Mouse (Mus musculus) heart, adult 8-10 months (tissue): ENCODE results near the gene Sdf4. TPM values are rescaled to one million over a fixed set of nuclear protein-coding genes. Genes with fewer than 3 reads are reported as not detected.

Experiments
- DNase-seq: peaks from one replicate; pipeline ENCODE4 v3.0.0; 2022; ENCODE audit warnings: low spot score
- total RNA-seq, 4 experiments: library from RNA; stranded (reverse); gene quantifications; 2 replicates each; pipeline ENCODE4 v1.2.4; 2022

The Sdf4 gene
- total RNA-seq = 100 to 1,000 TPM in 1 of 4 experiments, 10 to 100 TPM in 3; 72.8 to 103 (median 87.1) TPM

- peak; percentile 57 for DNase-seq
Measured at GRCm38 (mm10) chr4:155992241-155992905, at the start of gene Sdf4, which contains the start of gene B3galt6. TSS of gene Sdf4 (plus strand) at chr4:155992872. TSS of gene B3galt6 (minus strand) at chr4:155992649.

GRCm38 (mm10) chr4:155943049-155943452 lies 49.6 kb upstream of the Sdf4 start:
- peak; percentile 42 for DNase-seq

DNA sequence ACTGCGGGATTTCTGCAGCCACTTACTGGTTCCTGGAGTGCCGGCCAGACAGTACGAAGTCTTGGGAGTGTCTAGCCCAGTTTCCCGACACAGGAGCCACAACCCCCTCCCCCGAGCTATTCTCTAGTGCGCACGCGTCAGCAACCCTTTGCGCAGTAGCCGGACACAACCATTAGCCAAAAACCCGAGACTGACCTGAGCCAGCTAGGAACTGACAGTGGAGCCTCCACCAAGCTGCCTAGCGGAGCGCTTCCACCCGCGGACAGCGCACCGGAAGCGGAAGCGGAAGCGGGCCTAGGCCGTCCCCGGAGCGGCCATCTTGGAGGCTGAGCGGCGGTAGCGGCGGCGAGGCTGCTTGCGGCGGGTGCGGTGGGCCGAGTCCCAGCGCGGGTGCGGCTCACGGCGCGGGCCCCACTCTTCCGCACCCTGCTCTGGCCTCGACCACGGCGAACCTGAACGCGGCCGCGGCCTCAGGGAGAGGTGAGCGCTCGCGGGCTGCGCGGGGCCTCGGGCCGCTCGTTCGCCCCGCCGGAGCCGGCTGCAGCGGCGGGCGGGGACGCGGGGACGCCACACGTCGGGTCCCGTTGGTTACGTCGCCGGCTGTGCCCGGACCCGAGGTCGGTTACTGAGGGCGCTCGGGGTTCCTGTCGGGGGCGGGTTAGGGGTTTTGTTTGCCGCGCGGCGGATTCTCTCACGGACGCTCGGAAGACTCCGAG lies 49.0 kb upstream of the Sdf4 start, which contains the start of gene Ube2j2:
Gene Ube2j2 (plus strand): TSS at position 298 of the 716 bp plus-strand sequence.
- peak; percentile 98 for DNase-seq

GRCm38 (mm10) chr4:155944271-155944670 lies 48.4 kb upstream of the Sdf4 start:
- DNase-seq = no peak

DNA sequence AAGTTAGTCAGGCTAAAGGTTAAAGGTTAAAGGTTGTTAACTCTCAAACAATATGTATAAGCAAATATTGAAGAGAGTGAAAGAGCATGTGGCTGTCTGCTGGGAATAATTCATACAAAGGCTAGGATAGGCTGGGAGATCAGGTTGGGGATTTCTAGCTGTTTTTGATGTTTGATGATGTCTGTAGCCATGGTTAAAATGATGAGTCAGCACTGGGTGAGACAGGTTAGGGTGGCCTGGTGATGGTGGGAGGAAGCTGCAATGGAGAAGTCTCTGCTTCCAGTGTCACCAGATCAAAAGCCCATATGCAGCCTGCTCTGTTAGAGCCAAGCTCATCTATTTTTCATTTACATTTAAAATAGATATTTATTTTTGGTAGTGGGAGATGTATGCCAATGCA lies 45.6 kb upstream of the Sdf4 start:
- DNase-seq = no peak

- no peak for DNase-seq
Measured at GRCm38 (mm10) chr4:155955491-155955890, 37.2 kb upstream of the Sdf4 start.

GRCm38 (mm10) chr4:155959275-155959674 lies 33.4 kb upstream of the Sdf4 start:
- peak; percentile 65 for DNase-seq

DNA sequence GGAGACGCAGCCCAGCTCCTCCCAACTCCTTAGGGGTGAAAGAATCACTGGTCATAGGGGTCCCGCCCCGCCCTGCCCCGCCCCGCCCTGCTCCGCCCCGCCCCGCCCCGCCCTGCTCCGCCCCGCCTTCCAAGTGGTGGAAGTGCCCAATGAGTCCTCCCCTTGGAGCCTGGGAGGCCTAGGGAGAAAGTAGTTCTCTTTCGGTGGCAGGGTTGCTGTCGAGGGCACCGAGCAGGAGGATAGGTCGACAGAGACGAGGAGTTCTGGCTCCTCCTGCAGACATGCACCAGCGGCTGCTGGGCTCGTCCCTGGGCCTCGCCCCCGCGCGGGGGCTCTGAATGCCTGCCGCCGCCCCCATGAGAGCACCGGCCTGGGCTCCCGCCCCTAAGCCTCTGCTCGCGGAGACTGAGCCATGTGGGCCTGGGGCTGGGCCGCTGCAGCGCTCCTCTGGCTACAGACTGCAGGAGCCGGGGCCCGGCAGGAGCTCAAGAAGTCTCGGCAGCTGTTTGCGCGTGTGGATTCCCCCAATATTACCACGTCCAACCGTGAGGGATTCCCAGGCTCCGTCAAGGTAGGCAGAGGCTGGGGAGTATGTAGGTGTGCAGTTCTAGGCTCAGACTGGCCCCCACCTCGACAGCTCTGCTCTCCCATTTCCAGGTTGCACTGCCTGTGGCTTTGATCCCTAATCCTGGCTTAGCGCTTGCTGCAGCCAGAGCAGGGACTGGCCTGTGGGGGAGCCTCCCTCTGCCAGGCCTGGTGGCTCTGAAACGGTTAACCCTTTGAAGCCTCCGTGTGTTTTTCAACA lies 30.3 kb upstream of the Sdf4 start, which contains the start of gene C1qtnf12:
Gene C1qtnf12 (plus strand): TSS at position 152 of the 805 bp plus-strand sequence.
- DNase-seq = peak; percentile 12

GRCm38 (mm10) chr4:155963106-155963505 lies 29.6 kb upstream of the Sdf4 start:
- DNase-seq = no peak

GRCm38 (mm10) chr4:155964396-155964795 lies 28.3 kb upstream of the Sdf4 start:
- no peak for DNase-seq

- DNase-seq = no peak
Measured at GRCm38 (mm10) chr4:155969043-155969653, 23.5 kb upstream of the Sdf4 start.

- DNase-seq = no peak
Measured at GRCm38 (mm10) chr4:155970286-155970685, 22.4 kb upstream of the Sdf4 start.

DNA sequence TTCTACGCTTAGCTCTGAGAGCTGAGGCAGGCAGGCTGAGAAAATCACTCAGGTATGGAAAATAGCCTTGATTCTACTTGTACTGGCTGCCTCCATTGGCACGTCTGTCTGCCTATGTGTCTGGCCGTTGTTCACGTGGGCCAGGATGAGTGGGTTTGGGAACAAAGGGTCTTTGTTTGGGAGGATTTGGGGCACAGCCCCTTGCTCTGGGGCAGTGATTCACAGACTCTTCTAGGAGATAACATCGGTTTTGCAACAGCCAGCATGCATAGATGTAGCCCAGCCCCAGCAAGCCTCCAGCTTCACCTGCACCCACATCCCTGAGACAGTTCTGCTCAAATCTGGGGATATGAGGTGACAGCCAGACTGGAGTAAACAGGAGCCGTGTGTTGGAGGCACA lies 20.0 kb upstream of the Sdf4 start:
- no peak for DNase-seq

DNA sequence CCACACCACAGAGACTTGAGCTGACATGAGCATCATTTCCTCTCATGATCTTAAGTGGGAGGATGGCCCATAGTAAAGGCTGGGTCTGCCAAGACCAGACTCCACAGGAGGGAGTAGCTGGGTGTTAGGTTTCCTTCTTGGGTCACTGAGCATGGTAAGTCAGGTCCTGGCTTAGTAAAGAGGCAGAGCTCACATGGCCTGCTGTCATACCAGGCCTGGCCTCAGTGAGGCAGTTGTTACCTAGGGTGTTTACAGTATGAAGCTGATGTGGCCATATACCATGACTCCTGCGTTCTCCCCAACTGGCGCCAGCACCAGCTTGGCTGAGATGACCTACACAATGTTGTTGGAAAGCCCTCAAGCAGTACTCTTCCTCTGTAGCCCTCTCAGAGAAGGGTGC lies 19.4 kb upstream of the Sdf4 start:
- DNase-seq = no peak

- no peak for DNase-seq
Measured at GRCm38 (mm10) chr4:155981436-155982082, 11.1 kb upstream of the Sdf4 start.

DNA sequence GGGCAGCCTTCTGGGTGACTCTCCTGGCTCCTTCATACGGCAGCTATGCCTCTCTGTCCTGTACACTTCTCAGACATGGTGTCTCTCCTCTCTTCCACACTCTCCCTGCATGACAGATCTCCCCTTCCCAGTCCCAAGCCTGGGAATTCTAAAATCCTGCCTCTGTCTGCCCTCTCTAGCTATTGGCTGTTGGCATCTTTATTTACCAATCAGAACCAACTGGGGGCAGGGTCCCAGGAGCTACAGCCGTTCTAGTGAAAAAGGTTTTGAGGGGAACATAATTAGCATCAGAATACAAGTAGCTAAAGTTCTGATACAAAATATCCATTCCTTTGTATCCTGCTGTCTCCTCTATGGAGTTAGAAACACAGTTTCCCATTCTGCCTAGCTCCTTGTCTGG lies 8.9 kb upstream of the Sdf4 start:
- no peak for DNase-seq

GRCm38 (mm10) chr4:155991211-155991907 lies 1.3 kb upstream of the Sdf4 start:
- no peak for DNase-seq

- peak; percentile 20 for DNase-seq
Measured at GRCm38 (mm10) chr4:155991908-155992230, 803 bp upstream of the Sdf4 start.

DNA sequence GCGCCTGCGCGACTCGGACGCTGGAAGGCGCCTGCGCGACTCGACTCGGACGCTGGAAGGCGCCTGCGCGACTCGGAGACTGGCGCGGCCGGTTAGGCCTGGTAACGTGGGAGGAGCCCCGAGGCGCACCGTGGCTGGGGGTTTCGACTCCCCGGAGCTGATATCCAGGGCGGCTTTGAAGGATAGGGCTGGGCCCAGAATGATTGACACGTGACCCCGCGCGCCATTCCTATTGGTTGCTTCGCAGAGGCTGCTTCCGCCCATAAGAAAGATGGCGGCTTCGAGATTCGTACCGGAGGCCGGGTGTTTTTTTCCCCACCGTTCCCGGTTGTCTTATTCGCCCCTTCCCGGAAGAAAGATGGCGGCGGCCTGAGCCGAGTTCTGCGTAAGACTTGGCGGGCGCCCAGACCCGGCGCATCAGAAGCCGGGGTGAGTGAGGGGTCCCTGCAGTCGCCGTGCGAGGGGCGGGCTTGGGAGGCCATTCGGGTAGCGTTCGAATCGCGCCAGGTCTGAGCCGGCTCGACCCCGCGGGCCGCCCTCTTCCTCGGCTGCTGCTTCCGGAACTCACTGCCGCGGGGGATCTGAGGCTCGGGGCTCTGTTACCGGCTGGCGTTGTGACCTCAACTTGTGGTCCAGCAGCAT lies 355 bp downstream of the Sdf4 start:
- peak; percentile 97 for DNase-seq

DNA sequence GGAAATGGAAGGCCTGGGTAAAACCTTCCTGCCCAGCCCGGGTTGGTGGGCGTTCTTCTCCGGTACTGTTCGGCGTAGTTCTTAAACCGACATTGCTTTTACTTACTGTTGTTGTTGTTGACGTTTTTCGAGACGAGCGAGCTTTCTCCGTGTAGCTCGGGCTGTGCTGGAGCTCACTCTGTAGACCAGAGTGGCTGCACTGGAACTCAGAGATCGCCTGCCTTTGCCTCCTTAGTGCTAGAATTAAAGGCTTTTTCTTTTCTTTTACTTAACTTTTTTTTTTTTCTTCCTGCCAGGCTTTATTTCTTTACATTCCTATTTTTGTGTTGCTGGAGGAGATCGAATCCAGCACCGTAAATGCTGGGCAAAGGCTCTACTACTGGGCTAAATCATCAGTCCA lies 934 bp downstream of the Sdf4 start:
- no peak for DNase-seq
